Mouse (Mus musculus) megakaryocyte-erythroid progenitor cell, adult 5-6 weeks (primary cell): ENCODE measurements at regions not wholly inside any gene's neighbourhood (a gene's known extent, or its start where the extent isn't known, plus 50 kb on each side); places are given as distances from the start of the nearest gene placed in this dataset.

Experiments used
- ATAC-seq: replicated peaks from 2 replicates; pipeline ENCODE4 v1.8.0; 2016; ENCODE audit warnings: mild to moderate bottlenecking, inconsistent platforms; ENCODE audit not compliant: severe bottlenecking, poor library complexity, low FRiP score, low TSS enrichment

- ATAC-seq = no peak
Measured at GRCm38 (mm10) chr13:72800021-72800420, 171.4 kb downstream of the Irx2 start.

- no peak for ATAC-seq
Measured at GRCm38 (mm10) chr13:72800546-72800945, 171.9 kb downstream of the Irx2 start.

DNA sequence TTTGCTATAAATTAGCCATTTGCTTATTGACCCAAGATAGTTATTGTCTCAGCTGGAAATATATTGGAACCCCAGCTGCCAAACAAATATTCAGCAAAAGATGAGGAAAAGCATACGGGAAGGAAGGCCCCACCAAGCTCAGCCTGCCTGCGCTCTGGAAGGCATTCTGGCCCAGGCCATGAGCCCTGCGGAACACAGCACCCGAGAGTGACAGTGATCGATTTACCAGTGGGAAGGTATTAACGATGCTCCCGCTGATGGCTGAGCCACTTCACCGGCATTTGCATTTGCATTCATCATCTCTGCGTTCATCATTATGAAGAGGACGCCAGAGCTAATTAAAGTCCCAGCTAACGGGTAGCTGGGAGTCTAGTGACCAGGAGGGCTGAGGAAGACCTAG, 174.8 kb downstream of the Irx2 start:
- no peak for ATAC-seq

DNA sequence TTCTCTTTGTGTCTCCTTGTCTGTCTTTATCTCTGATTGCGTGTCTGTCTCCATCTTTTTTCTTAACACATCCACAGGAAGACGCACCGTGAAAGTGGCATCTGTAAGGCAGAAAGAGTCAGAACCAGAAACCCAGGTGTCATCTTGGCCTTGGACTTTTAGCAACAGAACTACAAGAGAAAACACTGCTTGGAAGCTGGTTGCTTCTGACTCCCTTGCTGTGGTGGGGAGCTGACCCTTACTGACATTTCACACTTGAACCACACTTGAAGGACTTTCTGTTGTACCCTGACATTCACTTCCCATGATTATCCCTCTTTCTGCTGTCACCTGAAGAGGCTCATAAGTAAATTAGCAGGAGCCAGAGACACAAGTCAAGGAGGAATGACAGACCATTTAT, 180.6 kb downstream of the Irx2 start:
- no peak for ATAC-seq

- no peak for ATAC-seq
Measured at GRCm38 (mm10) chr13:72810626-72811025, 182.0 kb downstream of the Irx2 start.

DNA sequence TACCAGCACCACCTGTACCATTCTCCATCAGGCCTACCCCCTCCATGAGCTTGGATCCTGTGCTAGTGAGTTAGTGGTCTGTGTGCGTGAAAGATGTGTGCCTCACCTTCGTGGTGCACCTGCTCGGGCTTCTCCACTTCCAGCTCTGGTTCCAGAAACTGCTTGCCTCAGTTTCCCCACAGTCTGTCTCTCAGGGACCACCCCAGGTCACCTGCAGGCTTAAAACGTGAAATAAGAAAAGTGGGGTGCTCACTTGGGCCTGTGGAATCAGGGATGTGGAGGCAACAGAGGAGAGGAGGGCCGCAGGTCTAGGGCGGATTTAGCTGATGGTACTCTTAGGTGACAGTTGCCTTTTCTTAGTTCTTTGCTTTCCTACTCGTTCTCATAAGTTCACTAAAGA, 186.0 kb downstream of the Irx2 start:
- ATAC-seq = no peak

GRCm38 (mm10) chr13:72815236-72815932, 186.8 kb downstream of the Irx2 start:
- ATAC-seq = no peak

GRCm38 (mm10) chr13:72815933-72816553, 187.4 kb downstream of the Irx2 start:
- no peak for ATAC-seq

- no peak for ATAC-seq
Measured at GRCm38 (mm10) chr13:72816856-72817255, 188.2 kb downstream of the Irx2 start.

- no peak for ATAC-seq
Measured at GRCm38 (mm10) chr13:72817521-72817920, 188.9 kb downstream of the Irx2 start.

- ATAC-seq = no peak
Measured at GRCm38 (mm10) chr13:72817930-72818329, 189.3 kb downstream of the Irx2 start.

- no peak for ATAC-seq
Measured at GRCm38 (mm10) chr13:72826613-72827012, 198.0 kb downstream of the Irx2 start.

GRCm38 (mm10) chr13:72829331-72829730, 200.7 kb downstream of the Irx2 start:
- no peak for ATAC-seq

- ATAC-seq = no peak
Measured at GRCm38 (mm10) chr13:72833326-72833725, 204.7 kb downstream of the Irx2 start.

- ATAC-seq = no peak
Measured at GRCm38 (mm10) chr13:72837016-72837415, 208.4 kb downstream of the Irx2 start.

- no peak for ATAC-seq
Measured at GRCm38 (mm10) chr13:72848097-72848496, 219.5 kb downstream of the Irx2 start.

- no peak for ATAC-seq
Measured at GRCm38 (mm10) chr13:72849841-72850240, 221.2 kb downstream of the Irx2 start.

DNA sequence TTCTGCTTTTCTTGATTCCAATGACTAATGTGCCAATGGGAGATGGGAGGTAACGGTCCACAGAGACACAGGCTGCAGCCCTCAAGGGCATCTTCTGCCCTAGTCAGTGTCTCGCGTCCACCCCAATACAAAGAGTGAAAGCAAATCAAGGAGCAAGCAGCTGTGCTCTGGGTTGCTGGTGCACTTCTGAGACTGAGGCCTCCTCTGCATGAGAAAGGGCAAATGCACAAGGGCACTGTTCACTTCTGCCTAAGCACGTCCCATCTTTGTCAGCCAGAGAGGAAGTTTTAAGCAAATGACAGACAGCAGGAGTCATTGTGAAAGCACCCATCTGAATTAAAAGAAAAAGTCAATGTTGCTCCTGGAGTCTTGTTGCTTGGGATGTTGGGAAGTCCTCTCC, 224.3 kb downstream of the Irx2 start:
- ATAC-seq = no peak

- no peak for ATAC-seq
Measured at GRCm38 (mm10) chr13:72875921-72876320, 247.3 kb downstream of the Irx2 start.

DNA sequence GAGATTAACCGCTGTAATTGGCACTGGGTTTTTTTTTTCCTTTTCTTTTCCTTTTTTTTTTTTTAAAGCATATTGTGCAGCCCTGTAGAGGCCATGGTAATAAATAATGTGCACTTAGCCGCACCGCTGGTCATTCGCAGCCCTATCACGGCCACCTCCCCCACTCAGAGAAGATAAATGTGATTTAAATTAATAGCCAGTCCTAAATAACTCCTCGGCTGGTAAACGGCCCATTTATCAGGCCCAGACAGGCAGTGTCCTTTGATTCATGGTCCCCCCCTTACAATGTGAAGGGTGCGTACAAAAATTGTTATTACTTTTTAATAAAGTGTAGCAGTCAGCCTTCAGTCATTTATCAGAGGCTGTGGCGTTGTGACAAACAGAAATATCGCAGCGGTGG, 266.4 kb downstream of the Irx2 start:
- no peak for ATAC-seq

GRCm38 (mm10) chr13:72902576-72902975, 274.0 kb downstream of the Irx2 start:
- no peak for ATAC-seq
